Mouse (Mus musculus) lung, postnatal 0 days (tissue): ENCODE results near the gene Xaf1.

Source experiments
- CTCF ChIP-seq: IDR thresholded peaks from 2 replicates; pipeline ENCODE4 v1.5.1; 2016; ENCODE audit warnings: antibody characterized with exemption, mild to moderate bottlenecking
- EP300 ChIP-seq: IDR thresholded peaks from 2 replicates; pipeline ENCODE4 v1.6.1; 2016; ENCODE audit warnings: antibody characterized with exemption, mild to moderate bottlenecking, control low read depth

GRCm38 (mm10) chr11:72318026-72318425, 16.6 kb downstream of the Xaf1 start:
- TF ChIP-seq CTCF (no peak), EP300 (no peak)
